Mouse (Mus musculus): ENCODE data around the gene Ifna5. TPM values are rescaled to one million over a fixed set of nuclear protein-coding genes. Genes with fewer than 3 reads are reported as not detected.

Ifna5 gene
- total RNA-seq, 1 experiment from 2014 or later, result not detected

DNA sequence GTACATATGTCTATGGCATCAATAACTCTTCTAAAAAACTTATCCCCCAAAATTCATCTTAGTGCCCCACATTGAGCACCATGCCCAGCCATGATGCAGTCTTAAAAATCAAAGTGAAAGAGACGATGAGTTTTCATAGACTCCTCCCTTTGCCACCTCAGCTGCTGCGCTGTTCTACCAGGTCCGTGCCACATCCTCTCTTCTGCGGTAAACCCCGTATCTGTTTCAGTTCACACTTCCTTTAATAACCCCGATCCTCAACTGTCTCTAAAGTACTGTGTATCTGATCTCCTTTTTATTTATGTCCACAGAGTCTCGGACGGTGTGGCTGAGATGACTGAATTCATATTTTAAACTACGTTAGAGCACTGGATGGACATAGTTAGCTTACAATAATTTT is 29.3 kb downstream of the Ifna5 start:
- DNase-seq, result no peak

DNA sequence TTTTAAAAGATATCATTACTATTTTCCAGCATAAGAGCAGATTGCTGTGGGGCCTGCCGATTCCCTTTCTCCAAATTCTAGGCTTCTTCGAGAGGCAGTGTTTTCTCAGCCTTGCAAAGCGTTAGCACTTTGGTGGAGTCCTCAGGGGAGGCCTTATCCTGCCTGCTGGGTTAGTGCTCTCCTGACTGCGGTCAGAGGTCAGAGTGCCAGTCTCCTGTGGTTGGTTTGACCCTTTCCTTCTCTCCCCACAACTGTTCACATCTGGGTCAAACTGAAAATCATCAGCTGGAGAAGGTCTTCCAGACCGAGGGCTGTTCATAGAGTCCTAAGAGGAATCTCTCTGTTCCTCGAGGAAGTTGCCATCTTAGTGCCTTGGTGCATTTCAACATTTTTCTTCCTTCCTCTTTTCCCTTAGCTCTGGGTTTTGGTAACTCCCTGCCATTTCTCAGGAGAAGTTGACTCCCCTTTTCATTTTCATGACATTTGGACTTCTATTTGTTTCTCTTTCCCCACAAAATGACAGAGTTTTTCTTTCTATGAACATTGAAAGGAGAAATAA is 29.8 kb downstream of the Ifna5 start:
- DNase-seq, result no peak

DNA sequence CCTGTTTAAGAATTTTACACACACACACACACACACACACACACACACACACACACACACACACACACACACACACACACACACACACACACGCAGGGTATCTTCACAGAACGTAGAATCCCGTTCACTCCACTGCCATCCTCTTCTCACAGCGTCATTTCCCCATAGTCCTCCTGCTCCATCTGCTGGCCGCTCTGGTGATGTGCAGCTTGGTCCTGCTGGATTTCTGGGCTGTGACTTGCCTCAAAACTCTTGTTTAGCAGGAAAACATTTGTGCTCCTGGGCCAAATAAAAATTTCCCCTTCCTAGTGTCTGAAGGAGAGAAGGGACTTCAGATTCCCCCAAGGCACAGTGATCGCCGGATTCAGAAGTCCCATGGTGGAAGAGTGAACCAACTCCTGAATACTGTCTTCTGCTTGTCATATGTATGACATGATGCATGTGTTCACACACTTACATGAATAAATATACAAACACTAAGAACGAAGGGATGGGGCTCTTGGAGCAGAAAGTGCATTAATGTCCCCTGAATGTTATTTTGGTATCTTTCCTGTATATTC is 32.1 kb downstream of the Ifna5 start:
- DNase-seq, result peak; percentile 72

DNA sequence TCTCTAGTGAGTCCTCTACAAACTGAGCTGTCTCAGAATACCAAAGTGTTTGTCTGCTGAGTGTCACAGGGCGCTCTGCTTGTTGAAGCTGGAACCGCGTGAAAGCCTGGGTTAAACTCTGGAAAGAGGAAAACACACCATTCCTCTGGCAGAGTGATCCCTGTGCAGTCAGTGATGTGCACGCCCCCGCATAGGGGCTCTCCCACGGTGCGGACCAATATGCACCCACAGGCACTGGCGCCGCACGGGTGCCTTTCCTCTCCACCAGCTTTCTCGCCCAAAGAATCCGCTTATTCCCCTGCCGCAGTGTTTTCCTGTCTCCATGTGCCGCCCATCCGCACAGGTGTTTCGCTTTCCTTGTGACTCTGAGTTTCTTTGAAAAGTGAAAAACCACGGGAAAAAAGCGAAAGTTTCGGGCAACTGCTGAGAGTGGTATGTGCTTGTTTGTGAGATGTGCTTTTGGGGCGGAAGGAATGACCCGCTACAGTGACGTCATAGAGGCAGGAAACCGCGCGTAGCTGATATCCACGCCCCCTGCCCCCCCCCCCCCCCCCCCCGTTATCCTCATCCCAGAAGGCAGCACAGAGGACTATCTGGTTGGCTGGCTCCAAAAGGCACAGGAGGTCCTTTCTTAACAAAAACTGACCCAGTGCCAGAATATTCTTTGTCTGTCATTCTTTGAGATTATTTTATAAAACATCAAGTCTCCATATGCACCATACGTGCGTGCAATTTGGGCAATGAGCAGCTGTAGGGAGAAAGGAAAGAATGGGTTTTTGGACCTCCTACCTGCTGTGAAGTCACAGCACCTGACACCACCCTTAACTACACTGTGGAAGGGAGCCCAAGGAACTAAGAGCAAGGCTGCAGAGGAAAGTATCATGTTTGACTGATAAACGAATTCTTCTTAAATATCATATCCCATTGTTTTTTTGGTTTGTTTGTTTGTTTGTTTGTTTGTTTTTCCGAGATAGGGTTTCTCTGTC is 32.9 kb downstream of the Ifna5 start:
- peak; percentile 9 for DNase-seq

DNA sequence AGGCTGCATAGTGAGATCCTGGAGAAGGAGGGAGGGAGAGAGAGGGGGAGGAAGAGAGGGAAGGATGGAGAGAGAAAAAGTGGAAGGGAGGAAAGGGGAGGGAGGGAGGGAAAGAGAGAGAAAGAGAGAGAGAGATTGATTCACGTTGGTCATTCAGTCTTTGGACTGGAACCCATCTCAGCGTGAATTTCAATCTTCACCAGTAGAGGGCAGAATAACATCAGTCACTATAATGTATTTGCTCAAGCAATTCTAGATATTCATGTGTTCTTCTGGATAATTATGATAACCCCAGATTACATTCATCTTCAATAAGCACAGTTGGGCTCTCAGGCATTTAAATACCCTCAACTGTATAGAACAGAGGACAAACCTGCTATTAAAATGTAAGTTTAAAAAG is 37.4 kb downstream of the Ifna5 start:
- no peak for DNase-seq

DNA sequence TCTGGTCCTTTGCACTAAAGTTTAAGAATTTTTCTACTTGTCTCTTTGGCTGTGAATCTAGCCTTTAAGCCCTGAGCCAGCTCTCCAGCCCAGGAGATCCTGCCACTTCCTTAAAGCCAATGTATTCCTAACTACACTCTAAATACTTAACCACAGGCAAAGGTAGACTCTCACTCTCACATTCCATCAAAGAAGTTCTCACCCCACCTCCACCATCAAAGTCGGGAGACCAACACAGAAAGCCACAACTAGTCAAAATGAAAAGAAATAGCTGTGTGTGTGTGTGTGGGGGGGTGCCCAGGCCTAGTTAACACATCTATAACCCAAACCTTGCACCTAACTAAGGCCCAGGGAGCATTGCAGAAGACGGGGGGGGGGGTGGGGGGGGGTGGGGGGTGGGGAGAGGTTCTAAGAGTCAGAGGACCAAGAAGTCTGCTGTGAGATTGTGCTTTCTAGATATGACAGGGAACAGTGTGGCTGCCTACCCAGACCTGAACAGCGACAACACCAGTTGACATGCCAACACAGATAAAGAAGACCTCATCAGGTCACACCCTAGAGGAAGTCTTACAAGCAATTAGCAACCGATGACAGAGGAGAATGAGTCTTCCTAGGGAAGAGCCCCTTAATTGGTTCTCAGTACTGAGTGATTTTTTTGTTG is 40.2 kb downstream of the Ifna5 start:
- DNase-seq, result no peak

DNA sequence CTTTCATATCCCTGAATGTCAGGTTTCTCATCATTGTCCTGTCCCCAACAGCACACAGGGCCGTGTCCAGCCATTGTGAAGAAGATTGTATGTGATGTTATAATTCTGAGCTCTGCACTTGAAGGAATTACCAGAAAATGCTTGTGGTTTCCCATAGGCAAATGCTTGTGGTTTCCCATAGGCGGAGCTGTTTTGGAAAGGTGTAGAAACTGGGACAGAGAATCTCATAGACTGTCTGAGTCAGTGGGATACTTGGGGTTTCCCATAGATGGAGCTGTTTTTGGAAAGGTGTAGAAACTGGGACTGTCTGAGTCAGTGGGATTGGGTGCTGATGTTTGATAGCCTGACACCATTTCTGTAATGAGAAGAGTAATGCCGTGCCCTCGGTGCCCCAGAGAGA is 41.2 kb downstream of the Ifna5 start:
- DNase-seq, result no peak

DNA sequence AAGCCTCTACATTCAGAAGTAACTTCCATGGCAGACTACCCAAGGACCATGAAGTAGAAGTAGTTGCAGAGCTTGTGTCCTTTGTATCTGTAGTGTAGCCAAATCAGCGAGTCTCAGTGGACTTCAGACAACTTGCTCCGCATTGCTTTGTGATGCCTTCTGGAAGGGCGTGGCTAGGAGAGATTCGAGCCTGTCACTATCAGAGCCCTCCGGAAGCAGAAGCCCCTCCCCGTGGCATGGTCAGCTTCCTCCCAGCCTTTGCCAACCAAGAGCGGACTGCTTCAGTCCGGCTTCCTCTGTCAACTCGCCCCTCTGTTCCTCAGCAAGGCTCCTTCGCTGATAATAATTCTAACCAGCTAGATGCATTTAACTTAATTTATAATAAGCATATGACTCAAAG is 42.9 kb downstream of the Ifna5 start:
- DNase-seq, result no peak

DNA sequence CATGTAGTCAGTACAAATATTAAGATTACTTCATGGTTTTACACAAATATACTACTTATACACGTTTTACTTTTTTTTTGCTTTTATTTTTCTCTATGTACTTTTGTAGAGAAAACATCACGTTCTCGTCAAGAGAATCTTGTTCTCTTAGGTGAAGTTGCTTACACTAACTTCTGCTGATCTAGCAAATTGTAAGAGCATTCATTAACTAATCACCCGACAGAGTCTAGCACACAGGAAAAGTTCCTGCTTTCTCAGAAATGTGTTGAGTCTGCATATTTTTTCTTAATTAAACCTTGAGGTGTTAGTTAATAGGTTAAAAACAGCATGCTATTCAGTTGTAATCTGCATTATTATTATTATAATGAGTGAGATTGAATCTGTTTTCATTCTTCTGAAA is 43.4 kb downstream of the Ifna5 start:
- no peak for DNase-seq

DNA sequence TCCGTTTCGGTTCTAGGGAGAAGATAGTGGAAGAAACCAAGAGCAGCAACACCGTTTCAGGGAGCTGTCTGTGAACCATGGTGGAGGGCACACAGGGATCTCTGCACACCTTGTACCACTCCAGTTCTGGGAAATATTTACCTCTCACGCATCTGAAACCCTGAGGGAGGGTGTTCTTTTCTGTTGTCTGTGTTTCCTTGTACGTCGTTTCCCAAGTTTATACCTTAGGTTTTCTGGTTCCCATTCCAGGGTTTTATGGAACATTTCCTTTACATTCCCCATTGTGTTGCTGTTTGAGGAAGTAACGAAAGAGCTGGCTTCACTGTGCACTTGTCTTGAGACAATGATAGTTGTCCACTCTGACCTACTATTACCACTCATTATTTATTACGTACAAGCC is 44.8 kb downstream of the Ifna5 start, which contains the start of gene Ifne:
Gene Ifne, minus strand, starts transcription at position 101 of the 400 bp plus-strand sequence.
- DNase-seq, result no peak

Other genes with a start within 250 kb of the Ifna5 start
- gene Ifna9, start 243.1 kb upstream of the Ifna5 start, total RNA-seq (2021), result not detected in 2 replicates
- gene Ifna12, start 232.1 kb upstream of the Ifna5 start, total RNA-seq (2021), result not detected in 2 replicates
- gene C87499, start 201.1 kb upstream of the Ifna5 start, total RNA-seq (2021), result not detected in 2 replicates
- gene Ifna13, start 191.1 kb upstream of the Ifna5 start, total RNA-seq (2021), result not detected in 2 replicates
- gene Ifna16, start 158.6 kb upstream of the Ifna5 start, total RNA-seq (2021), result not detected in 2 replicates
- not detected in 2 replicates for gene Ifna2, start 151.6 kb upstream of the Ifna5 start, total RNA-seq (2021)
- not detected in 2 replicates for gene Ifnab, start 144.2 kb upstream of the Ifna5 start, total RNA-seq (2021)
- gene Gm26566, start 113.7 kb upstream of the Ifna5 start, total RNA-seq (2021), result 0.73 and 0.95 TPM in 2 replicates
- gene Klhl9, start 113.1 kb upstream of the Ifna5 start, total RNA-seq (2021), result 83.9 and 94.1 TPM in 2 replicates
- gene Gm13271, start 80.7 kb upstream of the Ifna5 start, total RNA-seq (2021), result not detected in 2 replicates
- gene Gm13283, start 75.4 kb upstream of the Ifna5 start, total RNA-seq (2021), result not detected in 2 replicates
- not detected in 2 replicates for gene Gm13290, start 61.7 kb upstream of the Ifna5 start, total RNA-seq (2021)
- not detected in 2 replicates for gene Gm13289, start 58.6 kb upstream of the Ifna5 start, total RNA-seq (2021)
- gene Gm13272, start 55.7 kb upstream of the Ifna5 start, total RNA-seq (2021), result not detected in 2 replicates
- not detected in 2 replicates for gene Ifnz, start 53.4 kb upstream of the Ifna5 start, total RNA-seq (2021)
- gene Gm13276, start 49.8 kb upstream of the Ifna5 start, total RNA-seq (2021), result not detected in 2 replicates
- gene Gm13277, start 46.9 kb upstream of the Ifna5 start, total RNA-seq (2021), result not detected in 2 replicates
- not detected in 2 replicates for gene Gm13278, start 44.0 kb upstream of the Ifna5 start, total RNA-seq (2021)
- gene Gm13275, start 41.0 kb upstream of the Ifna5 start, total RNA-seq (2021), result not detected in 2 replicates
- gene Gm13279, start 38.1 kb upstream of the Ifna5 start, total RNA-seq (2021), result not detected in 2 replicates
- 0.36 TPM in 1 of 2 replicates, not detected in the other for gene Gm13285, start 35.9 kb upstream of the Ifna5 start, total RNA-seq (2021)
- not detected in 2 replicates for gene Gm13287, start 32.3 kb upstream of the Ifna5 start, total RNA-seq (2021)
- not detected in 2 replicates for gene Gm13288, start 30.0 kb upstream of the Ifna5 start, total RNA-seq (2021)
- not detected in 2 replicates for gene Ifna7, start 19.3 kb upstream of the Ifna5 start, total RNA-seq (2021)
- gene Ifna11, start 15.6 kb upstream of the Ifna5 start, total RNA-seq (2021), result not detected in 2 replicates
- not detected in 2 replicates for gene Ifna6, start 8.1 kb upstream of the Ifna5 start, total RNA-seq (2021)
- gene Ifna4, start 6.3 kb downstream of the Ifna5 start, total RNA-seq (2021), result not detected in 2 replicates
- gene Ifna1, start 14.6 kb downstream of the Ifna5 start, total RNA-seq (2021), result not detected in 2 replicates
- not detected in 2 replicates for gene Ifne, start 44.7 kb downstream of the Ifna5 start, total RNA-seq (2021)

Measured in adrenal gland, postnatal 25 days (tissue).